Mouse (Mus musculus) retina, adult 2 months (tissue): ENCODE measurements around the gene Lyrm2.

Source experiments
- DNase-seq: peaks from one replicate; pipeline ENCODE4 v3.0.0-alpha.2; 2012; ENCODE audit warnings: low read depth, low spot score

Gene Lyrm2

GRCm38 (mm10) chr4:32799966-32800576 is at the start of gene Lyrm2:
Gene Lyrm2 (plus strand): TSS chr4:32800253.
- DNase-seq: peak; percentile 58

GRCm38 (mm10) chr4:32750711-32751110 is 49.3 kb upstream of the Lyrm2 start:
- no peak for DNase-seq

- no peak for DNase-seq
These were observed 42.6 kb upstream of the Lyrm2 start for GRCm38 (mm10) chr4:32757430-32757829.

GRCm38 (mm10) chr4:32767471-32767870 is 32.6 kb upstream of the Lyrm2 start:
- no peak for DNase-seq

GRCm38 (mm10) chr4:32768046-32768445 is 32.0 kb upstream of the Lyrm2 start:
- DNase-seq: no peak

- no peak for DNase-seq
These were observed 29.7 kb upstream of the Lyrm2 start for GRCm38 (mm10) chr4:32770284-32770810.

- no peak for DNase-seq
These were observed 20.1 kb upstream of the Lyrm2 start for GRCm38 (mm10) chr4:32779996-32780395.

- no peak for DNase-seq
These were observed 12.9 kb upstream of the Lyrm2 start for GRCm38 (mm10) chr4:32787110-32787509.

GRCm38 (mm10) chr4:32789020-32789419 is 11.0 kb upstream of the Lyrm2 start:
- no peak for DNase-seq

GRCm38 (mm10) chr4:32798976-32799375 is 1.1 kb upstream of the Lyrm2 start:
- DNase-seq: no peak

- DNase-seq: no peak
These were observed 621 bp downstream of the Lyrm2 start for GRCm38 (mm10) chr4:32800577-32801170.

- no peak for DNase-seq
These were observed 17.4 kb downstream of the Lyrm2 start for GRCm38 (mm10) chr4:32817478-32817877.

- DNase-seq: no peak
These were observed 20.6 kb downstream of the Lyrm2 start for GRCm38 (mm10) chr4:32820676-32821075.

- no peak for DNase-seq
These were observed 24.2 kb downstream of the Lyrm2 start for GRCm38 (mm10) chr4:32824254-32824653.

GRCm38 (mm10) chr4:32826925-32827324 is 26.9 kb downstream of the Lyrm2 start:
- DNase-seq: no peak

- DNase-seq: no peak
These were observed 28.5 kb downstream of the Lyrm2 start for GRCm38 (mm10) chr4:32828385-32829077.

- DNase-seq: no peak
These were observed 29.3 kb downstream of the Lyrm2 start for GRCm38 (mm10) chr4:32829316-32829715.

- DNase-seq: peak; percentile 20
These were observed 33.6 kb downstream of the Lyrm2 start for GRCm38 (mm10) chr4:32833494-32834282.

GRCm38 (mm10) chr4:32834541-32834940 is 34.5 kb downstream of the Lyrm2 start:
- DNase-seq: no peak

- no peak for DNase-seq
These were observed 36.0 kb downstream of the Lyrm2 start for GRCm38 (mm10) chr4:32836071-32836470.

- DNase-seq: no peak
These were observed 38.3 kb downstream of the Lyrm2 start for GRCm38 (mm10) chr4:32838401-32838800.
